In the genomic region with DNA sequence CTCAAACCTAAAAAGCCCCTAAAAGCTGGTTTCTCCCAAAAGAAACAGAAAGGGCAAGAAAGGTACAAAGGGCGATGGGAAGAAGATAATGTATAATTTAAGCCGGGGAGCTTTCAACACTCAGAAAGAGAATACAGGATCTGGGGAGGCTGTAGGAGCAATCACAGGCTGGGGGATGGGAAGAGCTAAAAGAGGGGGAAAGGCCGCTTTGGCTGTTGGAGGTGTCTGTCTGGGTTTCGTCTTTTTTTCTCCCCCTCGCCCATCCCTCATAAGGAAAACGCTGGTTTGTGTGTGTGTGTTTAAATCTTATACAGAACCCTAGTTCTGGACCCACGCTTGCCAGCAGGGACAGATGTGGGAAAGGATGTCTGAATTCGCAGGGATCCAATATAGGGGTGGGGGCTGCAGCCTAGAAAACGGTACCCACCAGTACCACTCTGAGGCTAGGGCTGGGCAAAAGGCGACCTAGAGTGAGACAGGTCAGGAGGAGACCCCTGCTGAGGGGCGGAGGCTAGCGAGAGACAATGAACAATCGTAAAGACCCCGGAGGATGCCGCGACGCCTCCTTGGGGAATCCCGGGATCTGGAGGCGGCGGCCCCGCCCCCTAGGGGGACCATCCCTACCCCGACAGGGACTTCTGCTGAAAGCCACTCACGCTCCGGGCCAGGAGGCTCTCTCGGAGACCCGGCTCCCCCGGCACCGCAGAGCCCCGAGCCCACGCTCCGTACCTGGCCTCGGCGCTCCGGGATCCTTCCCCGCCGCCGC, we compare ENCODE assay signal across 8 mouse cellular contexts. TPM values are rescaled to one million over a fixed set of nuclear protein-coding genes. Genes with fewer than 3 reads are reported as not detected.
A peak's percentile ranks its signal among the peaks of the same experiment; 100 is the strongest.
DNase-seq lines count a peak whose midpoint lies in the region; ATAC-seq and TF ChIP-seq lines count a peak whose summit lies in the region.

No protein-coding gene starts in this region.

- H3K4me1 ChIP-seq in heart, embryonic 11.5 days (ENCODE audit: control insufficient read depth, insufficient read depth, low read length): peaks cover 45% of the 10 kb centered on the region
- no peaks in the 10 kb centered on the region for H3K4me1 ChIP-seq in ES-Bruce4 (ENCODE audit: control insufficient read depth, insufficient read depth, low read length)
- H3K4me1 ChIP-seq in forebrain, embryonic 11.5 days (replicated peaks; ENCODE audit: control insufficient read depth, insufficient read depth, low read length): peaks cover 6% of the 10 kb centered on the region
- H3K4me1 ChIP-seq in liver, embryonic 16.5 days (ENCODE audit: control insufficient read depth, low read depth, low read length): peaks cover 3% of the 10 kb centered on the region

- no peaks in the 10 kb centered on the region for H3K36me3 ChIP-seq in heart, embryonic 11.5 days (ENCODE audit: control insufficient read depth, insufficient read depth, low read length)
- H3K36me3 ChIP-seq in ES-Bruce4 (ENCODE audit: control insufficient read depth, insufficient read depth, low read length, poor library complexity, severe bottlenecking): no peaks in the 10 kb centered on the region
- H3K36me3 ChIP-seq in forebrain, embryonic 11.5 days (ENCODE audit: control insufficient read depth, insufficient read depth, low read length): no peaks in the 10 kb centered on the region
- no peaks in the 10 kb centered on the region for H3K36me3 ChIP-seq in liver, embryonic 16.5 days (ENCODE audit: control insufficient read depth, insufficient read depth)

- H3K9ac ChIP-seq in heart, embryonic 11.5 days (ENCODE audit: low read depth, low read length): peak overlapping the region; percentile 89
- peak overlapping the region; percentile 85 for H3K9ac ChIP-seq in ES-Bruce4 (ENCODE audit: low read depth, poor library complexity, severe bottlenecking)
- peak overlapping the region; percentile 90 for H3K9ac ChIP-seq in forebrain, embryonic 11.5 days (ENCODE audit: low read length)
- peak overlapping the region; percentile 16; the same call in 1 of the 2 replicates for H3K9ac ChIP-seq in liver, embryonic 16.5 days (ENCODE audit: low read depth, low read length)

- peak overlapping the region; percentile 94 for H3K27ac ChIP-seq in heart, embryonic 11.5 days (ENCODE audit: low read depth, low read length)
- H3K27ac ChIP-seq in ES-Bruce4 (ENCODE audit: insufficient read depth, low read length): peak overlapping the region; percentile 39; the same call in 1 of the 2 replicates
- H3K27ac ChIP-seq in forebrain, embryonic 11.5 days (ENCODE audit: low read depth, low read length): peak overlapping the region; percentile 74
- no peak overlapping the region for H3K27ac ChIP-seq in liver, embryonic 16.5 days (ENCODE audit: low read length)

- H3K27me3 ChIP-seq in heart, embryonic 11.5 days (ENCODE audit: control insufficient read depth, insufficient read depth, low read length): no peaks in the 10 kb centered on the region
- no peaks in the 10 kb centered on the region for H3K27me3 ChIP-seq in ES-Bruce4 (ENCODE audit: control insufficient read depth, insufficient read depth, low read length, poor library complexity, severe bottlenecking)
- no peaks in the 10 kb centered on the region for H3K27me3 ChIP-seq in forebrain, embryonic 11.5 days (ENCODE audit: control insufficient read depth, insufficient read depth, low read length)
- peaks cover 36% of the 10 kb centered on the region for H3K27me3 ChIP-seq in liver, embryonic 16.5 days (ENCODE audit: control insufficient read depth, insufficient read depth, low read depth, low read length)

- peak overlapping the region; percentile 62 for H3K4me2 ChIP-seq in heart, embryonic 11.5 days
- peak overlapping the region; percentile 65 for H3K4me2 ChIP-seq in forebrain, embryonic 11.5 days (ENCODE audit: low read depth, low read length, severe bottlenecking)
- H3K4me2 ChIP-seq in liver, embryonic 16.5 days (ENCODE audit: low read depth, low read length): peak overlapping the region; percentile 51

- no peak for TF ChIP-seq CTCF in ES-Bruce4 (IDR thresholded peaks at IDR 0.05; ENCODE audit: low read depth, low read length)

- no peak for TF ChIP-seq EP300 in ES-Bruce4 (IDR thresholded peaks at IDR 0.05; ENCODE audit: insufficient read depth, low read depth, low read length)

- no peak for TF ChIP-seq POLR2A in ES-Bruce4 (IDR thresholded peaks at IDR 0.05; ENCODE audit: insufficient read depth, low read length)

- H3K9me3 ChIP-seq in heart, embryonic 11.5 days (replicated peaks; ENCODE audit: control insufficient read depth, low read length): no peaks in the 10 kb centered on the region
- H3K9me3 ChIP-seq in ES-Bruce4 (replicated peaks; ENCODE audit: control insufficient read depth, insufficient read depth, low read length, poor library complexity, severe bottlenecking): no peaks in the 10 kb centered on the region
- no peaks in the 10 kb centered on the region for H3K9me3 ChIP-seq in forebrain, embryonic 11.5 days (ENCODE audit: control insufficient read depth, low read length)
- H3K9me3 ChIP-seq in liver, embryonic 16.5 days (replicated peaks; ENCODE audit: control insufficient read depth, low read length): no peaks in the 10 kb centered on the region

- peak; percentile 19 for ATAC-seq in heart, embryonic 11.5 days (replicated peaks; ENCODE audit: insufficient number of reproducible peaks, low FRiP score, low TSS enrichment)
- ATAC-seq in forebrain, embryonic 11.5 days (replicated peaks; ENCODE audit: low FRiP score): peak; percentile 73
- ATAC-seq in liver, embryonic 16.5 days (ENCODE audit: low read depth): no peak

- no peak for DNase-seq in heart, adult 11 months
- no peak for DNase-seq in forebrain, embryonic 11.5 days (ENCODE audit: low spot score)
- DNase-seq in adrenal gland, postnatal 25 days: no peak
- DNase-seq in thymus, postnatal 4 days: no peak
- no peak for DNase-seq in kidney, postnatal 36 days

- peak overlapping the region; percentile 92 for H3K4me3 ChIP-seq in heart, embryonic 11.5 days (ENCODE audit: low read depth, low read length)
- H3K4me3 ChIP-seq in ES-Bruce4 (ENCODE audit: low read depth, low read length): peak overlapping the region; percentile 93
- H3K4me3 ChIP-seq in forebrain, embryonic 11.5 days (ENCODE audit: low read depth, low read length): peak overlapping the region; percentile 84
- peak overlapping the region; percentile 64 for H3K4me3 ChIP-seq in liver, embryonic 16.5 days (ENCODE audit: low read depth, low read length)

- WGBS in heart, embryonic 11.5 days (ENCODE audit: insufficient replicate concordance): under 1% methylated on average over 33 of the region's 37 CpGs
- WGBS in forebrain, embryonic 11.5 days: under 1% methylated on average over 37 of the region's 37 CpGs
- WGBS in liver, embryonic 16.5 days (ENCODE audit: insufficient replicate concordance): 1% methylated on average over 26 of the region's 37 CpGs

RNA-seq across cellular contexts. Expression of gene Cttnbp2nl, which starts 0.6 kb away (rescaled TPM):
- 26.1 and 35.7 TPM in 2 replicates for polyA plus RNA-seq in heart, embryonic 11.5 days (2014; fragmentation: Nextera tagmentation; extraction: Ambion mirVana)
- polyA plus RNA-seq in ES-Bruce4 (2011; ENCODE audit: insufficient read depth, insufficient read length, low read depth, missing spikeins): 46.2 and 50.0 TPM in 2 replicates
- polyA plus RNA-seq in forebrain, embryonic 11.5 days (2014; fragmentation: Nextera tagmentation; extraction: Ambion mirVana): 49.4 and 50.4 TPM in 2 replicates
- 2.1 and 3.3 TPM in 2 replicates for polyA plus RNA-seq in liver, embryonic 16.5 days (2015; fragmentation: Nextera tagmentation; extraction: Ambion mirVana)
- 14.1 and 19.3 TPM in 2 replicates for total RNA-seq in adrenal gland, postnatal 25 days (2021)

RNA-seq across cellular contexts. Expression of gene 4930564D02Rik, which starts 14.3 kb away (rescaled TPM):
- polyA plus RNA-seq in heart, embryonic 11.5 days (2014; fragmentation: Nextera tagmentation; extraction: Ambion mirVana): not detected in 2 replicates
- not detected in 2 replicates for polyA plus RNA-seq in ES-Bruce4 (2011; ENCODE audit: insufficient read depth, insufficient read length, low read depth, missing spikeins)
- polyA plus RNA-seq in forebrain, embryonic 11.5 days (2014; fragmentation: Nextera tagmentation; extraction: Ambion mirVana): not detected in 2 replicates
- polyA plus RNA-seq in liver, embryonic 16.5 days (2015; fragmentation: Nextera tagmentation; extraction: Ambion mirVana): not detected in 2 replicates
- total RNA-seq in adrenal gland, postnatal 25 days (2021): not detected in 2 replicates

Comparison
In these comparisons a context has a peak if more than half of its experiments do, and no peak if none do; other contexts are left out.
1. H3K9ac ChIP-seq: peak in every context shown above with its lines; median percentile 90 in forebrain, embryonic 11.5 days; 89 in heart, embryonic 11.5 days; 85 in ES-Bruce4; 16 in liver, embryonic 16.5 days.